Mouse (Mus musculus) heart, embryonic 16.5 days (tissue): ENCODE measurements at regions not wholly inside any gene's neighbourhood (a gene's known extent, or its start where the extent isn't known, plus 50 kb on each side); places are given as distances from the start of the nearest gene placed in this dataset.

ENCODE experiments used
- ATAC-seq: fragments of 200-750 bp; cut with Nextera tagmentation; replicated peaks from 2 replicates; pipeline ENCODE4 v1.8.0; 2017; ENCODE audit warnings: moderate number of reproducible peaks; ENCODE audit not compliant: insufficient read depth, low FRiP score; ENCODE audit errors: extremely low read depth
- H3K27ac ChIP-seq: fragments of 300-500 bp; sonication (generic); 2 replicates; pipeline ENCODE4 v1.5.1; 2014; ENCODE audit warnings: mild to moderate bottlenecking, low read length, control low read depth, moderate library complexity
- H3K27me3 ChIP-seq: fragments of 300-500 bp; sonication (generic); 2 replicates; pipeline ENCODE4 v1.6.1; 2014; ENCODE audit warnings: low read length, mixed read lengths; ENCODE audit not compliant: control insufficient read depth, insufficient read depth
- H3K36me3 ChIP-seq: fragments of 300-500 bp; sonication (generic); 2 replicates; pipeline ENCODE4 v1.6.1; 2014; ENCODE audit not compliant: control insufficient read depth, insufficient read depth
- H3K4me1 ChIP-seq: fragments of 300-500 bp; sonication (generic); 2 replicates; pipeline ENCODE4 v1.6.1; 2014; ENCODE audit warnings: low read length, mixed read lengths; ENCODE audit not compliant: control insufficient read depth, insufficient read depth
- H3K4me2 ChIP-seq: fragments of 300-500 bp; sonication (generic); 2 replicates; pipeline ENCODE4 v1.6.1; 2014; ENCODE audit warnings: low read depth, mild to moderate bottlenecking, control low read depth, low read length
- H3K4me3 ChIP-seq: fragments of 300-500 bp; sonication (generic); 2 replicates; pipeline ENCODE4 v1.5.1; 2014; ENCODE audit warnings: mild to moderate bottlenecking, control low read depth, low read length
- H3K9ac ChIP-seq: fragments of 300-500 bp; sonication (generic); 2 replicates; pipeline ENCODE4 v1.6.1; 2014; ENCODE audit warnings: low read length, control low read depth
- H3K9me3 ChIP-seq: fragments of 300-500 bp; sonication (generic); replicated peaks from 2 replicates; pipeline ENCODE4 v1.6.1; 2016; ENCODE audit warnings: low read length; ENCODE audit not compliant: control insufficient read depth
- WGBS: fragments of 180-500 bp; shearing (Covaris S2); extraction: QIAGEN DNeasy Blood & Tissue Kit; methylation state at CpG from one replicate; pipeline ENCODE4 v1.1.7; 2014; 5-methylcytosine and 5-hydroxymethylcytosine counted together

GRCm38 (mm10) chr8:103343891-103344290 lies 558.4 kb upstream of the Cdh11 start:
- H3K4me2 ChIP-seq: no peak overlapping the region
- H3K9ac ChIP-seq: no peak overlapping the region
- H3K27me3 ChIP-seq: no peaks in the 10 kb centered on the region
- WGBS: 76% methylated on average over 3 of the region's 3 CpGs
- no peaks in the 10 kb centered on the region for H3K36me3 ChIP-seq
- H3K4me1 ChIP-seq: no peaks in the 10 kb centered on the region
- no peak for ATAC-seq
- no peak overlapping the region for H3K27ac ChIP-seq
- H3K4me3 ChIP-seq: no peak overlapping the region
- no peaks in the 10 kb centered on the region for H3K9me3 ChIP-seq

DNA sequence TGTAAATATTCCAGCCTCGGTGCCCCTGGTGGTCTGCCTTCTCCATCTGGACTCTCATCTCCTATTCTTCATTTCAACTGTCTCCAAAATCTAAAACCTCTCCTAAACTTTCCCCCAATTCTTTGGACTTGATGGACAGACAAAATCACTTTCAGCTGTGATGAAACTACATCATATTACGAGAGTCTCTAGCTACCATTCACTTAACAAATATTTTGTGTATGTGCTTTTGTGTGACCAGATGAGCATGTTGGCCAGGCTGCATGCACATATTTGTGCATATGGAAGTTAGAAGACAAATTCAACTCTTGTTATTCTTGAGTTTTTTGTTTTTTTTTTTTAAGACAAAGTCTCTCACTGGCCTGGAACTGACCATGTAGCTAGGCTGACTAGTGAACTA lies 559.4 kb upstream of the Cdh11 start:
- Histone ChIP-seq H3K27me3 (no peaks in the 10 kb centered on the region), H3K36me3 (no peaks in the 10 kb centered on the region), H3K27ac (no peak overlapping the region), H3K4me1 (no peaks in the 10 kb centered on the region), H3K4me3 (no peak overlapping the region), H3K4me2 (no peak overlapping the region), H3K9ac (no peak overlapping the region), H3K9me3 (no peaks in the 10 kb centered on the region)
- ATAC-seq: no peak
- 74% methylated on average over 2 of the region's 2 CpGs for WGBS

DNA sequence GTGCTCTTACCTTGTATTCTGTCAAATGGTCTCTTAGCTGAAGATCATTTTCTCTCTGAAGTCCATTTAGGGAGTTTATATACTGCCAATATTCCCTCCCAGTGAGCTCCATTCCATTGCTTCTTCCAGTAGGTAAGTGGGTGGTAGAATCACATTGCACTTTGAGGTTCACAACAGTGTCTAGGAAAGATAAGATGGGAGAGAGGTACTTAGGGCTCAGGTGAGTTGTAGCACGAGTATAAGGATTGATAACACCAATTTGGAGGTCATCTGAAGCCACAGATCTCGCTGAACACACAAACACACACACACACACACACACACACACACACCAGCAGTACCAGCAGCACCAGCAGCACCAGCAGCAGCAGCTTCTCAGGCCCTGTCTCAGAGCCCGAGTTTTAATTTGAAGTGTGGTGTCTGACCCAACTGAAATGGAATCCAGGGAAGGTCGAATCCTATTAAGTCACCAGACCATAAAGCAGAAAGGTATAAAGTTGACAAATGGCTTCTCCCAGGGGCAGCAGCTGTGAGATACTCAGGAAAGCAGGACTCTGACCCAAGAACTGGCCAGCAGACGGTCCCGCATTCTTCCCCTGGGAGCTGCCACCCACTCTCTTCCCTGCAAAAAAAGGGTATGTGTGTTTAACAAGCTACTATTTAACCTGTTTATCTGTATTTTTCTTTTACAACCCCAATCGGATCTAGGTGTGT lies 561.9 kb upstream of the Cdh11 start:
- 57% methylated on average over 7 of the region's 7 CpGs for WGBS
- no peak overlapping the region for H3K27ac ChIP-seq

GRCm38 (mm10) chr8:103361713-103362112 lies 576.3 kb upstream of the Cdh11 start:
- Histone ChIP-seq H3K9me3 (no peaks in the 10 kb centered on the region), H3K4me1 (no peaks in the 10 kb centered on the region), H3K27me3 (no peaks in the 10 kb centered on the region), H3K4me2 (no peak overlapping the region), H3K27ac (no peak overlapping the region), H3K36me3 (no peaks in the 10 kb centered on the region), H3K4me3 (no peak overlapping the region), H3K9ac (no peak overlapping the region)
- ATAC-seq: no peak
- WGBS: 54% methylated on average over 3 of the region's 3 CpGs

More for the DNA sequence above, 561.9 kb upstream of the Cdh11 start:
- Histone ChIP-seq H3K36me3 (no peaks in the 10 kb centered on the region), H3K4me3 (no peak overlapping the region), H3K9ac (no peak overlapping the region), H3K4me1 (no peaks in the 10 kb centered on the region), H3K9me3 (no peaks in the 10 kb centered on the region), H3K27me3 (no peaks in the 10 kb centered on the region), H3K4me2 (no peak overlapping the region)
- ATAC-seq: no peak

DNA sequence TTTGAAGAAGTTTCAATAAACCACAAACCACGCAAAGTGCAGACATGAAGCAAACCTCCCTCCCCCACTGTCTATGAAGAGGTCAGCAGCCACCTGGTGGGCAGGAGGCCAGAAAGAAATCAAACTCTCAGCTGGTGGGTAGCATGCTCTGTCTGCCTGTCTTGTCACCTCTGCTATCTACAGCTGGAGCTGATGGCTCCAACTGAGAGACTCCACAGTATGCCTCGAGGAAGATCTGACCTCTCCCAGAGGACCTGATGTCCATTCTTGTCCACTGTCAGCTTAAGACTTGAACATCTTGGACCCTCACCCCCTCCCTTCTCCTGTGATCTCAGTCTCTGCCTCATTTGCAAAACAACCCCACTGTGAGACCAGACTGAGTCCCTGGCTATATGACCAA lies 585.0 kb upstream of the Cdh11 start:
- H3K36me3 ChIP-seq: no peaks in the 10 kb centered on the region
- no peak overlapping the region for H3K27ac ChIP-seq
- H3K4me2 ChIP-seq: no peak overlapping the region
- no peaks in the 10 kb centered on the region for H3K9me3 ChIP-seq
- no peaks in the 10 kb centered on the region for H3K4me1 ChIP-seq
- H3K4me3 ChIP-seq: no peak overlapping the region
- no peak for ATAC-seq
- 40% methylated on average over 2 of the region's 2 CpGs for WGBS
- no peak overlapping the region for H3K9ac ChIP-seq
- H3K27me3 ChIP-seq: no peaks in the 10 kb centered on the region

- Histone ChIP-seq H3K27me3 (no peaks in the 10 kb centered on the region), H3K4me1 (no peaks in the 10 kb centered on the region), H3K9me3 (no peaks in the 10 kb centered on the region), H3K27ac (no peak overlapping the region), H3K4me2 (no peak overlapping the region), H3K36me3 (no peaks in the 10 kb centered on the region), H3K4me3 (no peak overlapping the region), H3K9ac (no peak overlapping the region)
- no peak for ATAC-seq
- WGBS: 67% methylated on average over 1 of the region's 1 CpGs
These were observed 587.6 kb upstream of the Cdh11 start for GRCm38 (mm10) chr8:103373007-103373406.

DNA sequence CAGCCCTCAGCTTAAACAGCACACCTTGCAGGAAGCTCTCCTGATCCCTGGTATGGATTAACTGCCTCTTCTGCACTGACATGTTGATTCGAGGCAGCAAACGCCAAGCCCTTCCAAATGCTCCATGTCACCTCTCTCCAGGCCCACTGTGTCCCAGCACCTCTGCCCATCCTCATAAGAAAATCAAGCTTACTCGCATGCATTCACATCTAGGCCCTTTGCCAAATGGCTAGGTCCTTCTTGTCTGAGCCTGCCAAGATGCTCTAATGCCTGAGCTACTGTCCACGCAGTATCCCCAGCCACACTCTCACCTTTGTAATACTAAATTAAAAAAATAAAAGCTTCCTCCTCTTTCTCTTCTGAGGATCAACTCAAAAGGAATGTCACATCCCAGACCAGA lies 588.7 kb upstream of the Cdh11 start:
- Histone ChIP-seq H3K4me3 (no peak overlapping the region), H3K9ac (no peak overlapping the region), H3K27me3 (no peaks in the 10 kb centered on the region), H3K4me2 (no peak overlapping the region), H3K27ac (no peak overlapping the region), H3K4me1 (no peaks in the 10 kb centered on the region), H3K36me3 (no peaks in the 10 kb centered on the region), H3K9me3 (no peaks in the 10 kb centered on the region)
- WGBS: 62% methylated on average over 4 of the region's 4 CpGs
- no peak for ATAC-seq

DNA sequence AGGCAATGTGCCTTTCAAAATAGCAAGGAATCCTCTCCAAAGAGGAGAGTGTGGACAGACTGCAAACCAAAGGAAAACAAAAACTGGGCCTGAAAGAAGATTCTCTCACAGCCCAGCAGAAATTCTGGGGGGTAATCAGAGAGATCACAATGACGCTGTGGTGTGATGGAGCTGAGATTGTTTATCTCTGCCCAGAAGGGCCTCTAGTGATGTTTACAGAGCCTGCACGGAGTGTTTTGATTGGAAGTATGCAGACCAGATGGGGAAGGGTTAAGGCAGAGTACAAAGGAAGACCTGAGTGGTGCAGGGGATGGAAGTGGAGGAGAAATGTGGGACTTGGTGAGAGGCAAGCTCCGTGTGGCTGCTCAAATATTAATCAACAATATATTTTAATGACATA lies 593.1 kb upstream of the Cdh11 start:
- H3K9me3 ChIP-seq: no peaks in the 10 kb centered on the region
- H3K4me2 ChIP-seq: no peak overlapping the region
- H3K36me3 ChIP-seq: no peaks in the 10 kb centered on the region
- ATAC-seq: no peak
- no peak overlapping the region for H3K27ac ChIP-seq
- no peak overlapping the region for H3K9ac ChIP-seq
- H3K4me1 ChIP-seq: no peaks in the 10 kb centered on the region
- 20% methylated on average over 3 of the region's 3 CpGs for WGBS
- no peak overlapping the region for H3K4me3 ChIP-seq
- no peaks in the 10 kb centered on the region for H3K27me3 ChIP-seq

DNA sequence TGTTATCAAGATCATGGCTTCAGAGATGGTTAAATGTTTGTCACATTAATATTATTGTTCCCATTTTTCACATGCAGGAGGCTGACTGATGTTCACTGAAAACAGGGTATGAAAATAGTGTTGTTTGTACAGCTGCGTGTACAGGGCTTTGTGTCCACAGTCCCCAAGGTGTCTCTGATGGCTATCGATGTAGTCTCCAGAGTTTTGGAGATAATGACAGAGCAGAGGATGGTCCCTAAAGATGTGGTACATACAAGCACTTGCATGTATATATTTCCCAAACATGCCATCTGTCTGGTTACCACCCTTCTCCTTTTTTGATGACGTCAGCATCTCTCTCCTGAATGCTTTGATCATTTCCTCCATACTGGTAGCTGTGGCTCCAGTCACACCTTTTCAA lies 596.1 kb upstream of the Cdh11 start:
- no peak overlapping the region for H3K9ac ChIP-seq
- H3K9me3 ChIP-seq: no peaks in the 10 kb centered on the region
- H3K4me2 ChIP-seq: no peak overlapping the region
- no peak overlapping the region for H3K27ac ChIP-seq
- H3K27me3 ChIP-seq: no peaks in the 10 kb centered on the region
- H3K36me3 ChIP-seq: no peaks in the 10 kb centered on the region
- 63% methylated on average over 3 of the region's 3 CpGs for WGBS
- no peak for ATAC-seq
- no peaks in the 10 kb centered on the region for H3K4me1 ChIP-seq
- H3K4me3 ChIP-seq: no peak overlapping the region
